Mouse (Mus musculus): ENCODE measurements around the gene Psmd3. TPM values are rescaled to one million over a fixed set of nuclear protein-coding genes. Genes with fewer than 3 reads are reported as not detected.
"Not testable (repeated sequence)": the region's sequence is repeated elsewhere in the genome, so short reads cannot be mapped to it uniquely, and the experiment has no call there.

Psmd3 gene
- polyA plus RNA-seq, 1 experiment from 2014 or later: 208 TPM

- no peak overlapping the region for H3K9ac ChIP-seq (ENCODE audit: low read length)
- no peak overlapping the region for H3K27ac ChIP-seq (ENCODE audit: low read depth, low read length)
- no peak overlapping the region for H3K4me2 ChIP-seq (ENCODE audit: low read depth, low read length, severe bottlenecking)
- H3K4me1 ChIP-seq (replicated peaks; ENCODE audit: control insufficient read depth, insufficient read depth, low read length): no peaks in the 10 kb centered on the region
- no peaks in the 10 kb centered on the region for H3K27me3 ChIP-seq (ENCODE audit: control insufficient read depth, insufficient read depth, low read length)
- H3K4me3 ChIP-seq (ENCODE audit: low read depth, low read length): no peak overlapping the region
- DNase-seq (ENCODE audit: low spot score) (no peak), ATAC-seq (replicated peaks; ENCODE audit: low FRiP score) (no peak)
- no peaks in the 10 kb centered on the region for H3K36me3 ChIP-seq (ENCODE audit: control insufficient read depth, insufficient read depth, low read length)
- 13% methylated on average over 6 of the region's 6 CpGs for WGBS
- no peaks in the 10 kb centered on the region for H3K9me3 ChIP-seq (ENCODE audit: control insufficient read depth, low read length)
Observed at GRCm38 (mm10) chr11:98660517-98660916, 21.8 kb upstream of the Psmd3 start.

DNA sequence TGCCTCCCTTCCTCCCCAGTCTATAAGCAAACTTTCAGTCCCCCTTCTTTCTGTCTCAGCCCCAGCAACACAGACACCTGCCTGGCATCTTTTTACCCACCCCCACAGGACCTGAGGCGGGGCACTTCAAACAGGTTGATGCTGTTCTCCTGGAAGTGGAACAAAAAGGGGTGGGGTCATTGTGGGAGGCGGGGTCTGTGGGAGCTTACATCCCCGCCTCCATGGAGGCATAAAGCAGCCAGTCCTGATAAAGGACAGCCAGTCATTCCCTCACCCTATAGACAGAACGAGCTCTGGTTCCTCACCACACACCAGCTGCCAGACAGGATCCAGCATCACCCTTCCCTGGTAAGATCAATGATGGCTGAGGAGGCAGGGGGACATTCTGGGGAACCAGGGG, 18.3 kb upstream of the Psmd3 start, which contains the start of gene Gsdma:
Gene Gsdma (plus strand): TSS at position 261 of the 400 bp plus-strand sequence.
- Histone ChIP-seq H3K27ac (ENCODE audit: low read depth, low read length) (no peak within 1 kb of the TSS), H3K9ac (ENCODE audit: low read length) (no peak within 1 kb of the TSS), H3K4me3 (ENCODE audit: low read depth, low read length) (no peak within 1 kb of the TSS), H3K4me1 (replicated peaks; ENCODE audit: control insufficient read depth, insufficient read depth, low read length) (no peaks in the 10 kb centered on the region), H3K27me3 (ENCODE audit: control insufficient read depth, insufficient read depth, low read length) (no peaks in the 10 kb centered on the region), H3K4me2 (ENCODE audit: low read depth, low read length, severe bottlenecking) (no peak within 1 kb of the TSS), H3K36me3 (ENCODE audit: control insufficient read depth, insufficient read depth, low read length) (no peaks in the 10 kb centered on the region), H3K9me3 (ENCODE audit: control insufficient read depth, low read length) (no peaks in the 10 kb centered on the region)
- no peak for ATAC-seq (replicated peaks; ENCODE audit: low FRiP score)
- DNase-seq (ENCODE audit: low spot score): no peak
- WGBS: 18% methylated on average over 4 of the region's 4 CpGs

GRCm38 (mm10) chr11:98668984-98669383, 13.4 kb upstream of the Psmd3 start:
- Histone ChIP-seq H3K9me3 (ENCODE audit: control insufficient read depth, low read length) (no peaks in the 10 kb centered on the region), H3K27me3 (ENCODE audit: control insufficient read depth, insufficient read depth, low read length) (no peaks in the 10 kb centered on the region), H3K36me3 (ENCODE audit: control insufficient read depth, insufficient read depth, low read length) (no peaks in the 10 kb centered on the region), H3K4me3 (ENCODE audit: low read depth, low read length) (no peak overlapping the region), H3K27ac (ENCODE audit: low read depth, low read length) (no peak overlapping the region), H3K4me2 (ENCODE audit: low read depth, low read length, severe bottlenecking) (no peak overlapping the region), H3K4me1 (replicated peaks; ENCODE audit: control insufficient read depth, insufficient read depth, low read length) (no peaks in the 10 kb centered on the region), H3K9ac (ENCODE audit: low read length) (no peak overlapping the region)
- no peak for ATAC-seq (replicated peaks; ENCODE audit: low FRiP score)
- WGBS: 81% methylated on average over 2 of the region's 2 CpGs
- DNase-seq (ENCODE audit: low spot score): no peak

- no peak overlapping the region for H3K4me3 ChIP-seq (ENCODE audit: low read depth, low read length)
- H3K27ac ChIP-seq (ENCODE audit: low read depth, low read length): no peak overlapping the region
- ATAC-seq (replicated peaks; ENCODE audit: low FRiP score) (no peak), DNase-seq (ENCODE audit: low spot score) (peak; percentile 30)
- H3K9me3 ChIP-seq (ENCODE audit: control insufficient read depth, low read length): no peaks in the 10 kb centered on the region
- H3K36me3 ChIP-seq (ENCODE audit: control insufficient read depth, insufficient read depth, low read length): no peaks in the 10 kb centered on the region
- no peaks in the 10 kb centered on the region for H3K4me1 ChIP-seq (replicated peaks; ENCODE audit: control insufficient read depth, insufficient read depth, low read length)
- no peak overlapping the region for H3K4me2 ChIP-seq (ENCODE audit: low read depth, low read length, severe bottlenecking)
- WGBS: 79% methylated on average over 3 of the region's 3 CpGs
- no peak overlapping the region for H3K9ac ChIP-seq (ENCODE audit: low read length)
- H3K27me3 ChIP-seq (ENCODE audit: control insufficient read depth, insufficient read depth, low read length): no peaks in the 10 kb centered on the region
Observed at GRCm38 (mm10) chr11:98671284-98671815, 11.0 kb upstream of the Psmd3 start.

GRCm38 (mm10) chr11:98671857-98672256, 10.5 kb upstream of the Psmd3 start:
- Histone ChIP-seq H3K27me3 (ENCODE audit: control insufficient read depth, insufficient read depth, low read length) (no peaks in the 10 kb centered on the region), H3K4me1 (replicated peaks; ENCODE audit: control insufficient read depth, insufficient read depth, low read length) (no peaks in the 10 kb centered on the region), H3K9ac (ENCODE audit: low read length) (no peak overlapping the region), H3K27ac (ENCODE audit: low read depth, low read length) (no peak overlapping the region), H3K36me3 (ENCODE audit: control insufficient read depth, insufficient read depth, low read length) (no peaks in the 10 kb centered on the region), H3K4me3 (ENCODE audit: low read depth, low read length) (no peak overlapping the region), H3K4me2 (ENCODE audit: low read depth, low read length, severe bottlenecking) (no peak overlapping the region), H3K9me3 (ENCODE audit: control insufficient read depth, low read length) (no peaks in the 10 kb centered on the region)
- no peak for ATAC-seq (replicated peaks; ENCODE audit: low FRiP score)
- DNase-seq (ENCODE audit: low spot score): peak; percentile 41
- 70% methylated on average over 5 of the region's 5 CpGs for WGBS

- Histone ChIP-seq H3K27me3 (ENCODE audit: control insufficient read depth, insufficient read depth, low read length) (no peaks in the 10 kb centered on the region), H3K9me3 (ENCODE audit: control insufficient read depth, low read length) (no peaks in the 10 kb centered on the region), H3K4me3 (ENCODE audit: low read depth, low read length) (no peak overlapping the region), H3K27ac (ENCODE audit: low read depth, low read length) (no peak overlapping the region), H3K36me3 (ENCODE audit: control insufficient read depth, insufficient read depth, low read length) (no peaks in the 10 kb centered on the region), H3K9ac (ENCODE audit: low read length) (no peak overlapping the region), H3K4me2 (ENCODE audit: low read depth, low read length, severe bottlenecking) (no peak overlapping the region), H3K4me1 (replicated peaks; ENCODE audit: control insufficient read depth, insufficient read depth, low read length) (no peaks in the 10 kb centered on the region)
- 85% methylated on average over 5 of the region's 5 CpGs for WGBS
- no peak for ATAC-seq (replicated peaks; ENCODE audit: low FRiP score)
- peak; percentile 19 for DNase-seq (ENCODE audit: low spot score)
Observed at GRCm38 (mm10) chr11:98672482-98672881, 9.9 kb upstream of the Psmd3 start.

DNA sequence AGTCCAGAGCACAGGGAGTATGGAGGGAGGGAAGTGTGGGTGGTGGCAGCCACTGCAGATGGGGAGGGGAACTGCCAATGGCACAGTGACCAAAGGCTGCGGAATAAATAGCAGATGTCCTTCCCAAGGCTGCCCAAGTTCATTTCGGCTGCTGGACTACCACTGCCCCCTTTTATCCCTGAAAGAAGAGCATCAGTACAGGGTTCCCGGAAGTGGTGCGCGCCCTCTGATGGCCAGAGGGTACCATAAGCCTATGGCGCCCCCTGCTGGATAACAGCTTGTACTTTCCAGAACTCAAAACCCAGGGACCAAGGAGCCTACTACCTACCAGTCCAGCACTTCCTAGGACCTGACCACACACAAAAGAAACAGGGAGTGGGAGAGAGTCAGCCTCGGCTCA, 9.2 kb upstream of the Psmd3 start:
- H3K4me1 ChIP-seq (replicated peaks; ENCODE audit: control insufficient read depth, insufficient read depth, low read length); ATAC-seq (replicated peaks; ENCODE audit: low FRiP score); H3K9ac ChIP-seq (ENCODE audit: low read length); H3K4me3 ChIP-seq (ENCODE audit: low read depth, low read length); H3K27ac ChIP-seq (ENCODE audit: low read depth, low read length); H3K9me3 ChIP-seq (ENCODE audit: control insufficient read depth, low read length); H3K36me3 ChIP-seq (ENCODE audit: control insufficient read depth, insufficient read depth, low read length); H3K4me2 ChIP-seq (ENCODE audit: low read depth, low read length, severe bottlenecking); H3K27me3 ChIP-seq (ENCODE audit: control insufficient read depth, insufficient read depth, low read length): not testable (repeated sequence)
- DNase-seq (ENCODE audit: low spot score): peak; percentile 81
- 12% methylated on average over 6 of the region's 7 CpGs for WGBS

GRCm38 (mm10) chr11:98675829-98676363, 6.5 kb upstream of the Psmd3 start:
- DNase-seq (ENCODE audit: low spot score) (no peak), ATAC-seq (replicated peaks; ENCODE audit: low FRiP score) (no peak)
- Histone ChIP-seq H3K27me3 (ENCODE audit: control insufficient read depth, insufficient read depth, low read length) (no peaks in the 10 kb centered on the region), H3K4me3 (ENCODE audit: low read depth, low read length) (no peak overlapping the region), H3K9ac (ENCODE audit: low read length) (no peak overlapping the region), H3K4me2 (ENCODE audit: low read depth, low read length, severe bottlenecking) (no peak overlapping the region), H3K9me3 (ENCODE audit: control insufficient read depth, low read length) (no peaks in the 10 kb centered on the region), H3K36me3 (ENCODE audit: control insufficient read depth, insufficient read depth, low read length) (no peaks in the 10 kb centered on the region), H3K27ac (ENCODE audit: low read depth, low read length) (no peak overlapping the region), H3K4me1 (replicated peaks; ENCODE audit: control insufficient read depth, insufficient read depth, low read length) (no peaks in the 10 kb centered on the region)
- 59% methylated on average over 7 of the region's 7 CpGs for WGBS

- H3K4me1 ChIP-seq (replicated peaks; ENCODE audit: control insufficient read depth, insufficient read depth, low read length): peaks cover 5% of the 10 kb centered on the region; the same call in 1 of the 2 replicates
- 91% methylated on average over 1 of the region's 1 CpGs for WGBS
- ATAC-seq (replicated peaks; ENCODE audit: low FRiP score) (no peak), DNase-seq (ENCODE audit: low spot score) (no peak)
- H3K36me3 ChIP-seq (ENCODE audit: control insufficient read depth, insufficient read depth, low read length): no peaks in the 10 kb centered on the region
- H3K4me3 ChIP-seq (ENCODE audit: low read depth, low read length): no peak overlapping the region
- no peaks in the 10 kb centered on the region for H3K27me3 ChIP-seq (ENCODE audit: control insufficient read depth, insufficient read depth, low read length)
- H3K4me2 ChIP-seq (ENCODE audit: low read depth, low read length, severe bottlenecking): no peak overlapping the region
- H3K27ac ChIP-seq (ENCODE audit: low read depth, low read length): no peak overlapping the region
- no peak overlapping the region for H3K9ac ChIP-seq (ENCODE audit: low read length)
- H3K9me3 ChIP-seq (ENCODE audit: control insufficient read depth, low read length): no peaks in the 10 kb centered on the region
Observed at GRCm38 (mm10) chr11:98680023-98680422, 2.3 kb upstream of the Psmd3 start.
